Mouse (Mus musculus): ENCODE measurements around the gene Gm49337.

The Gm49337 gene

DNA sequence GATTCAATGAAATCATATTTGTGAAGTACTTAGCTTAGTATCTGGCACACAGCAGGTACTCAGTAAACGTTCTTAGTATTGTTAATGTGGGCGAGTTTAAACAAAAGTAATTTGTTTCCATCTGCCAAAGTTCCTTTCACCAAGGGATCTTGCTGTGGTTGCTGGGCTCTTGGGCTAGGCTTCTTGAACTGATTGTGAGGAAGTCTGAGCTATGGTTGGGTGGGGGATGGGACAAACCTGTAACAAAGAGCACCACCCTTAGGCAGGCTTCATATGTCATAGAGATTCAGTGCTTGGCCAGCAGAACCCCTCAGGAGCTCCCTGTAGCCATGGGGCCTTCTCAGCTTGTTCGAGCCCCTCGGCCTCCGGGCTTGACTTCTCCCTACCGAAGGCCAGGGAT is at the start of gene Gm49337, which contains the start of gene 1700042G07Rik:
Gm49337 (plus strand) TSS at position 313 of the 400 bp plus-strand sequence.
1700042G07Rik (plus strand) TSS at position 301 of the 400 bp plus-strand sequence.
- no peak for DNase-seq

DNA sequence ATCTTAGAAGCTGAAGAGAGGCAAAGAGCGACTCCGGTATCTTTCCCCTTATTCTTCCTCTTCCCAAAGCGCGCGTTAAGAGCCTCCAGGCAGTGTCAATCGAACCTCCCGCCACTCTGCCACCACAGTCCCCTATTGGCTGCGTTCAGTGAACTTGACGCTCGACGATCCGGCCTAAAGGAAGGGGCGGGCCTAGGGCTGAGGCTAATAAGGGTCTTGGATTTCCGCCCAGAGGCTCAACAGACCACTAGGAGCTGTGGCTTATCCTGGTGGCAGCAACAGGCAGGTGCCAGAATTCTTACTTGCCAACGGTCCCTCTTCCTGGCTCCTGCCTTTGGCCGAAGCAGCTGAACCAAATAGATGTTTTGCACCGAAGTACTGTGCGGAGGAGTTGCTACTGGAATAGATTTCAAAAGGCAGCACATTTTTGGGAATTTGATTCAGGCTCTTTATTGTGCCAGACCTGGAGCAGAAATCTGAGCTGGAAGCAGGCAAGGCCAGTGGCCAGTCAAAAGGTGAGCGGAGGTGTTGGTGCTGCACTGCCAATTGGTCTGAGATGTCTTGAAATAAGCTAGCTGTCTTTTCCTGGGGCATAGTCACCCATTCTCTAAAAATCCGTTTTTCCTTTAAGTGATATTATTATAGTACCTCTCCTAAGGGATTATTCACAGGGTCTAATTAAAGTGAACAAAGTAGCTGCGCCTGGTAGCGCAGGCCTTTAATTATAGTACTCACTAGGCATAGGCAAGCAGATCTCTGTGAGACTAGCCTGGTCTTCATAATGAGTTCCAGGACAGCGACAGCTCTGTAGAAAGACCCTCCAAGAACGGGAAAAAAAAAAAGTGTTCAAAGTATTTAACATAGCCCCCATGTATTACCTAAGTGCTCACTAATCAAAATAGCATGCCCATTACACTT is 49.3 kb upstream of the Gm49337 start, which contains the start of the genes Rad54l and Pomgnt1:
Rad54l (minus strand) TSS at position 89 of the 918 bp plus-strand sequence.
Pomgnt1 (plus strand) TSS at position 239 of the 918 bp plus-strand sequence.
- DNase-seq = peak; percentile 78

DNA sequence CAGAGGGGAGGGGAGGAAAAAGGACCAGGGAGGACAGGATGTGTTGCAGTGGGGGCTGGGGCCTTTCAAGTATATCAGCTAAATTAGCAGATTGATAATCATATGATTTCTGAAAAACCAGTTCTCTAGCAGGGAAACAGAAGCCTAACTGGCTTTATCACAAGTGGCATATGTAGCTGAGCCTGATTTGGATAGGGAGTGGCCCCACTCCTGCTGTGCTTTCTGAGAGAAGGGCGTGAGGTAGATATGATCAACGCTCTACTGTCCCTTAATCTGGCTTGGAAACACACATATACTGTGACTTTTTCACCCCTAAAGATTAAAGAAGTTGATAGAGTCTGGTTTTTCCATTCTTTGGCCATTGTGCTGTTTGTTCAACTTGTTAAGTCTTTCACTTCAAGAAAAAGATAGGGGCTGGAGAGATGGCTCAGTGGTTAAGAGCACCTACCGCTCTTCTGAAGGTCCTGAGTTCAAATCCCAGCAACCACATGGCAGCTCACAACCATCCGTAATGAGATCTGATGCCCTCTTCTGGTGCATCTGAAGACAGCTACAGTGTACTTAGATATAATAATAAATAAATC is 47.3 kb upstream of the Gm49337 start:
- no peak for DNase-seq

DNA sequence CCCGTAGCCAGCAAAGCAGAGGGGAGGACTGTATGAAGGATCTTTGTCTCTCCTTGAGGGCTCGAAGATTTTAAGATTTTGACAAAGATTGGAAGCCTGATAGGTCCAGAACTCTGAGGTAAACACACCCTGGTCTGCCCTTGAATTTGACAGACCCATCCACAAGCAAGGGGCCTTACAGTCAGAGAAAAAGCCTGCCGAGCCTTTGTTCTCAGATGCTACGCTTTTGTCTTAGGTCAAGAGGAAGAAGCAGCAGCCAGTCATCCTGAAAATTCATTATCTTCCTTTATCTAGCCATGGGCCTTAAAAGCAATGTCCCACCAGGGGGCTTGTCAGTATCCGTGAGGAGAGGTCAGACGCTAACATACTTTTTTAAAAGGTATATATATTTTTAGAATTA is 45.2 kb upstream of the Gm49337 start:
- no peak for DNase-seq

DNA sequence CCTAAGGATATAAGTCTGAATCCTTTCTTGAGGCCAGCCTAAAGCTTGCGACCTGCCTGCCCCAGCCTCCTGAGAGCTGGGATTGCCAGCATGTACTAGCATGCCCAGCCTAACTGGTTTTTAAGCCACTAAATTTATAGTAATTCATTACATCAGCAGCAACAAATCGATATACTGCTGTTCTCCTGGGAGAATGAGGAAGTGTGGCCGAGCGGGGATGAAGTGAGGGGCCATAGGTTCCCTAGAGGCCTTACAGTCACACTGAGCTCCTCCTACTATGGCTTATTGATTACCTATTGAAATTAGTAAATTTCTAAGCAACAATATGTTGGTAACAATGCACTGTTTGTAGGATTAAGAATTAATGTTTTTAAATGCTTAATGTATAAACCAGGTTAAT is 40.1 kb upstream of the Gm49337 start:
- no peak for DNase-seq

DNA sequence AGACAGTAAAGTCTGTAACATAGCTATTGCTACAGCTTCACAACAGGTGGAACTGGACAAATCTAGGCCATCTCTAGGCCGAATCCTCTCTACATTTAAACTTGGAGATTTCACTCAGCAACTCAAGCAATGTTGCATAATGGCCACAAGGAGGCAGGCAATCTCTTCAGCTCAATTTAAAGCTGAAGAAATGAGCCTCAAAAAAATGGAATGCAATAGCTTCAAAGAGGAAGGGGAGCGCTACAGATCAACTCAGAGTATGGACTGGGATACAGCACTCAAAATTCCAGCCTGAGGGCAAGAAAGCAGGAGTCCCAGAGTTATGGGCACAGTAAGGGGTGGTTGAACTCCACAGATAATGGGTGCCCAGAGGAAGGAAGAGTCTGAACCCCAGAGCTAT is 38.2 kb upstream of the Gm49337 start:
- DNase-seq = no peak

DNA sequence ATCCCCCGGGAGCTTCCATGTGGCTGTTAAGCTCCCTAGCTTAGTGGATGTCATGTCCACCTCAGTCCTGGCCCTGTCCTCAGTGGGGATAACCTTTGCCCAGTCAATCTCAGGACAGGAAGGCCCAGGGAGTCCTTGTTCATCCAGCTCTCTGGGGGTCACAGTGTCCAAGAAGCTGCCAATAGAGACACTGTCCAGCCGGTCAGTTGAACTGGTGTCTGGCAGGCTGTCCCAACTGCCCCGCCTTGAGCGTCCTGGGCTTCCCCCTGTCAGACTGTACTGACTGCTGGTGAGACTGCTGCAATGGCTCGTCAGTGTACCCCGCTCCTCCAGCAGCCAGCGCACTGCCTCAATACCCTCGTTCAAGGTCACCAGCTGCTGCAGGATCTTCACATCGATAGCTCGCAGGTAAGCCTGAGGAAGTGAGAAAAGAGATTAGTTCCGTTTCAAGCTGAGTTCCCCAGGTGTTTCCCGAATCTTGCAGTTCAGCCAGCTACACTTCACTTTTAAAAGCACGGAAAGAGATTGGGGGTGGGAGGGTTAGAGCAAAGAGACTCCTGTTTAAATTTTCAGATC is 35.7 kb upstream of the Gm49337 start:
- DNase-seq = no peak

DNA sequence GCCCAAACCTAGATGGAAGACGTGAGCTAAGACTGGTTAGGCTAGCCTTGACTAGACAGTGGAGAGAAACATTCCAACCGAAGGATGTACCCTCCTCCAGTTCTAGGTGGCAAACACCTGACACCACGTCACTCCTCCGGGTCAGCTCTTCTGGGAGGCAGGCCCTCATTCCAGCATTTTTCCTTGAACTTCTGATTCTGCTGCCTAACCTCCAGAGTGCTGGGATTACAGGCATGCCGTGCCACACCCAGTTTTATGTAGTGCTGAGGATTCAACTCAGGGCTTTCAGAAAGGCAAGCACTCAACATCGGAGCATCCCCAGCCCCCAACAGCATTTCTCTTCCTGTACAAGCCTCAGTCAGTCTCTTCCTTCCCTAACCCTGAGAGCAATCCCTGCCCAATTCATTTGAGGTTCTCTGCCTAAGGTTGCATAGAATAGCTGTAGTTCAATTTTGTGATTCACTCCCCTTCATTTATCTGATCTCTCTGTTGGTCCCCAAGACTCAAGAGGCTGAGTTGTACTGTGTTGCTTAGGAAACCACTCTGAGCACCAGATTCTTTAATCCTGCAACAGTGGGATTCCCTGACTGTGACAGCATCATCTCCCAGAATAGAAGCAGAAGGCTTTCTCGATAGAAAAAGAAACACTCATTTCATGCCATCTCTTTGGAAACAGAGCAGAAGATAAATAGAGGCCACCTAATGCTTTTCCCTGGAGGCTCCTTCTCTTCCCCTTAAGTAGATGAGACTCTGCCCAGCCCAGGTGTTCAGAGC is 32.2 kb upstream of the Gm49337 start:
- no peak for DNase-seq

DNA sequence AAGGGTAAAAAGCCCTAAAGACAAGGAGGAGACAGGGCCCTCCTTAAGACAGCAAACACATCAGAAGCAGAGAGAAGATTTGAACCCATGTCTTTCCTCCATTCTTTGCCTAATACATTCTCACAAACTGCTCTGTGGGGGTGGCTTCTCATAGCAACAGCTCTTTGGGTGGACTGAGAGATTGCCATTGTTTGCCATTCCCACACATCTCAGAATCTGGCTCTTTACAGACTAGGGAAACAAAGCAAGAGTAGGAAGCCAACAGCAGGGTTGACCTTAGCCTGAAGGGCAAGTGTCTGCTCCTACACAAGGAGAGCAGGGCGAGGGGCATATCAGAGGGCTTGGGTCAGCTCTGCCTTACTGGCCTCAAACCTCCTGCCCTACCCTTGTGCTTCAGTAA is 31.4 kb upstream of the Gm49337 start:
- no peak for DNase-seq

DNA sequence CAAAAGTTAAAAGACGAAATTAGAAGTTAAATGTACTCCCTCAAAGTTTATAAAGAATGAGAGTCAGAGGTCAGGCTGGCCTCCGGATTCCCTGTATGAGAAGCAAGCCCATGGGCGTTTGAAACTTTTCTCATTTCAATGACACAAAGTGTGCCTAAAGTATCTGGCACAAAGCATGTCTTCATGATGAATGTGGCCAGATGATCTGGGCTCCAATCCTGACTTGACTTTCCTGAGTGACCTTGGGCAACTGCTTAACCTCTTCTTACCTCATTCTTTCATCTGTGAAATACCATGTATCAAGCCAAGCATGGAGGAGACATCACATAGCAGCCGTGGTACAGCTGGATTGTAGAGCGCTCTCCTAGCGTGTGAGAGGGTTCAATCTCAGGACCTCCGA is 30.9 kb upstream of the Gm49337 start:
- DNase-seq = no peak

DNA sequence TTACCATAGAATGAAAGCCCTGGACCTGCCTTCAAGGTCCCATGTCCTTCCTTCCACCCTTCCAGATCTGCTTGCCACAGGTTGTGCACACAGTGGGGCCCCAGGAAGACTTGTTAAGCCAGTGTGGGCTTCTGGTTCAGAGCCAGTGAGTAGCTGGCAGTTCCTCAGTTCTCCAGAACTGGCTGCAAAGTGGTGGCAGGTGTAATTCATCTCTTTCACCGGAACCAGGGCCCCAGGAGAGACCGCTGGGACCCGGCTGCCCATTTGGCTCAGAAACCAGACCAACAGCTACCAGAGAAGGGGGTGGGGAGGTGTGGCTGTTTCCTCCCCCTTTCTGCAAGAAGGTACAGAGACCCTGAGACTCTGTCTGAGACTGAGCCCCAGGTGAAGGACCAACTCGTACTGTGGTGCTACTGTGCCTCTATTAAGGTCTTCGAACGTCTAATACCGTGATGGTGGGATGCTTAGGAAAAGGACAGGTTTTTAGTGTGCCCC is 29.8 kb upstream of the Gm49337 start:
- DNase-seq = no peak

DNA sequence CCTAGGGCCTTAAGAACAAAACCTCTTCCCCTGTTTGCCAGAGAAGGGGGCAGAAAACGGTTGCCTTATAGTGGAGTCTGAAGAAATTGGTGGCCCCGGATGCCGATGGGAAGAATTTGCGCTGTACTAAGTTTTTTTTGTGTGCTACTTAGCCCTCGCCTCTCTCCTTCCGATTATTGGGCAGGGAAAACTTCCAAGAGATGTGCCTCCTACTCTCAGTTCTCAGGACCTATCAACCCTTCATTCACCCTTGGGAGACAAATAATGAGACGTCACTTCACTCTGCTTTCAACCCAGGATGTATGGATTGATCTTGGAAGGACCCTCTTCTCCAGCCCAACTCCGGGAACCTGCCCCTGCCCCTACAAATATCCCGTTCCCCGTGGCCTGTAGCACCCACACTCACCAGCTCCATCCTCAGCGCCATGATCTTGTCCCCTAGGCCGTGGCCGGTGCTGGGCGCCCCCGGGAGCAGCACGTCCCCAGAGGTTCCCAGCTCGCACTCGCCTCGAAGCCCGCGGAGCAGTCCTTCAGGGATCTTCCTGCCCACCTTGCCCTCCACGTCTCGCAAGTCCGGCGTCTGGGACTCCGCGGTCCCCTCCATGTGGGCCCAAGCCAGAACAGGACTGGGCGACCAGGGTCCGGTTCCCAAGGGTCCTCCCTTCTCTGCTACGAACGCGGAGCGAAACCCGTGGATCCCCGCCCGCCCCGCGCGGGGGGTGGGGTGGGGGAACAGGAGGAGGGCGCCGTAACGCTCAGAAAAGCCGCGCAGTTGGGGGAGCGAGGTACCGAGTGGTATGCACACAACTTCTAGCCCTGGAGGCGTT is 29.1 kb upstream of the Gm49337 start:
- peak; percentile 67 for DNase-seq

DNA sequence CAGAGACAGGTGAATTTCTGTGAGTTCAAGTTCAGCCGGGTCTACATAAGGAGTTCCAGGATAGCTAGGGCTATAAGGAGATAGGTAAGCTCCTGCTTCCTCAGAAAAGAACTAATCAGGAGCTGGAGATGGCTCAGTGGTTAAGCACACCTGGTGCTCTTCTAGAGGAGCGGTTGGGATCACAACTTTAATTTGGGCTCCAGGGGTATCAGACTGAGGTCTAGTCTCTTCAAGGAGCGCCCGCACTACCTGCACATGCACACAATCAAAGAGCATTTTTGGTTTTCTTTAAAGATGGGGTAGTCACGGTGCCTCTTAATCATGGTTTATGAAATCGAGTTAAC is 23.4 kb upstream of the Gm49337 start:
- DNase-seq = no peak

DNA sequence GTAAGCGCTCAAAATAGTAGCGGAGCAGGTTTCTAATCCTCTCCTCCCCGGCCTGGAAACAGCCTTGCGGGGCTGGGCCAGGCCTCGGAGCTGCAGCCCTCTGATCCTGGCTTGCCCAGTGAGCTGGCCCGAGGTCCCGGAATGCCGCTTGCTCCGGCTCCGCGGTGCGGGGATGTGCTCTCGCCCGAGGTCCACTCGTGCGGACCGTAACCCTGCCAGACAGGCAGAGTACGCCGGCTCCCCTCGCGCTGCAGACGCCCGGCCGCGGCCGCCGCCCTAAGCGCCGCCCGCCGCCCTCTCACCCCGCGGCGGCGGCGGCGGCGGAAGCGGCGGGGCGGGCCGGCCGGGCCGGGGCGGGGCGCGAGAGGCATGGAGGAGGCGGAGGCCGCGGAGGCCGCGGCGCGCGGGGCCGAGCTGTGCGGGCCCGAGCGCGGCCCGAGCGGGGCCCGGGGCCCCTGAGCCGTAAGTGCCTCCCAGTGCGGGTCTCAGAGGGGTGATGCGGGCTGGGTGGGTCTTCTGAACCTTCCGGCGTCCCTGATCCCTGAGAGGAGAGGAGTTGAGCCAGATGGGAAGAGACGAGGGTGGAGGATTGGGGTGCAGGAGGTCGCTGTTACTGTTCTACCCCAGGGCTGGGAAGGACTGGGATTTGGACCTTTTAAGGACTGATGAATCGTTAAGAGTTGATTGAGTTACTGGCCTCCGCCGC is 22.9 kb upstream of the Gm49337 start:
- DNase-seq = peak; percentile 75

DNA sequence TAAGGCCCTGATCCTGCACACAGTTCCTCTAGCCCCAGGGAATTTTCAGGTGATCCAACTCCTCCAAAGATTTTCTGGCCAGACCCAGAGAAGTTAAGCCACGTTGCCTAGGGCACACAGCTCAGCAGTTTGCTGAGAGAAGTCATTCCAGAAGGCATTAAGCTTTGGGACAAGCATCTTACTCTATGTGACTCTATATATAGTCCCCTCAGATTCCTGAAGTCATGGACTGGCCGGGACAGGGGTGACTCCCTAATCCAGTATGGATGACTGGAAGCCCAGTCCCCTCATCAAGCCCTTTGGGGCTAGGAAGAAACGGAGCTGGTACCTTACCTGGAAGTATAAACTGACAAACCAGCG is 22.3 kb upstream of the Gm49337 start:
- no peak for DNase-seq

DNA sequence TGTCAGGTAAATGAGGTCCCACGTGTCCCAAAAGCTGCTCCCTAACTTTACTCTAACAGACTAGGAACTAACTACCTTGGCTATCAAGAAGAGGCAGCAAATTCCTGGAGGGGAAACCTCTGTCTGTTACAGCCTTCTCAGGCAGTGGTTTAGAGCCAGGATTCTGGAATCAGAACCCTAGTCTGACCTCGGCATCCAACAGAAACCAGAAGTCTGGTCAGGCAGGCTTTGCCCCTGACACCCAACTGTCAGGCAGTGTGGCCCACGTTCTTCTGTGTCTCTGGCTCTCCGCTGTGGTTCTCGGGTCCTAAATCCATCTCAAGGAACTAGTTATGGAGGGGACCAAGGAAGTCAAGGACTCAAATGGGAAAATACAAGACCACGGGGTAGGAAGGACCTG is 21.9 kb upstream of the Gm49337 start, which contains the start of gene Lurap1:
Lurap1 (minus strand) TSS at position 101 of the 400 bp plus-strand sequence.
- no peak for DNase-seq

DNA sequence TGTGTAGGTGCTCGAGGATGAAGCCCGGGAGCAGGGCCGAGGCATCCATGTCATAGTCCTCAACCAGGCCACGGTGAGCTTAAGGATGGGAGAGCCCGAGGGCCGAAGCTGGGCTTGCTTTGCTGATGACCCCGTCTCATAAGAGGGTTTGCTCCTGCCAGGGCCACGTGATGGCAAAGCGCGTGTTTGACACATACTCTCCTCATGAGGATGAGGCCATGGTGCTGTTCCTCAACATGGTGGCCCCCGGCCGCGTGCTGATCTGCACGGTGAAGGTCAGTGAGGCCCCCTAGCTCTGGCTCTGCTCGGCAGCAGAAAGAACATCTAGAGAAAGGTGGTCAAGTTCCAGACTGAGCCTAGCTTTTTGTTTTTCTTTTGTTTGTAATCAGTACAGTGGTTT is 20.5 kb upstream of the Gm49337 start:
- no peak for DNase-seq

DNA sequence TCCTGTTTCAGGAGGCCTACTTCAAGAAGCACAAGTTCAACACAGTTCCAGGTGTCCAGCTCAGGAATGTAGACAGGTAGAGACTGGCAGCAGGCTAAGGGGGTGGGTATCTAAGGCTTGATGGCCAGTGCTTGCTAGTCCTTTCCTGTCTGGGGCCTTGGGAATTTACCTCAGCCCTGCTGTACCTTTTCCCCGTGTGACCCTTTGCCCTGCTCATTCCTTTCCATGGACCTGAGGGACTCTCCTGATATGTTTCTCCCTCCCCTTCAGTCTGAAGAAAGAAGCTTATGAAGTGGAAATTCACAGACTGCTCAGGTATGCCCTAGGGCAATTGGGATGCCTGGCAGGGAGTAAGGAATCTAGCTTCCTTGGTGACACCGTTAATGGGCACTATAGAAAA is 15.3 kb upstream of the Gm49337 start:
- DNase-seq = no peak

DNA sequence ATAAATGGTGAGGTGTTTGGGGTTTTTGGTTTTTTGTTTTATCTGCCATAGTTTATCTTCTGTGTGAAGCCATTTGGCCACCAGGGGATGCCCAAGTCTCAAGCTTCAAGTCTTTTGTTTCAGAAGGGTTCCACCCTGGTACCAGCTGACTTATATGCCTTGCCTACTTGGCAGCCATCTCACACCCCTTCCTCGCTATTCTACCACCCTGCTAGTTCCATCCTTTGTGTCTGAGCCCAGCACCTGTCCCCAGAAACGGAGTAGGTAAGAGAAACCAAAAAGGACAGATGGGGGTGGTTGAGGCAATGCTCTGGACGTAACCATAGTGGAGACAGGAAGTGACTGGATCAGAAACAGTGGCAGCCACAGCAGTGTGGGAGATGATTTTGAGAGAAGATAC is 13.3 kb upstream of the Gm49337 start:
- DNase-seq = peak; percentile 64

DNA sequence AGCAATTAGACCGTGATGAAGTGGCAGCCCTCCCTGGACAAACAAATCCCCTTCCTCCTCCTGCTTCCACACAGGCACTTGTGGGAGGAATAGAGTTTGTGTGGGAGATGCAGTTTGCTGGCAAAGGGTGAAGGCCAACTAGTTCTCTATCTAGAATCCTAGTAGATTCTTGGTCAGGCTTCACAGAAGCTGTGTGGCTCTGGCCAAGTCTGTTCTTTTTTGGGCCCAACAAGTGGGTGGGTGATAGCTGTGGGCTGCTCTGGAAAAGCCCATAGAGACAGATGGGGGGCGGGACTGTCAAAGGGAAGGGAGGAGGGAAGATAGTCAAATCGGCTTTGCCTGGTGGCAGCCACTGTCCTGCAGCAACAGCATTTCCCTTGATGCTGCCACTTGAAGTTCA is 12.4 kb upstream of the Gm49337 start:
- DNase-seq = no peak

DNA sequence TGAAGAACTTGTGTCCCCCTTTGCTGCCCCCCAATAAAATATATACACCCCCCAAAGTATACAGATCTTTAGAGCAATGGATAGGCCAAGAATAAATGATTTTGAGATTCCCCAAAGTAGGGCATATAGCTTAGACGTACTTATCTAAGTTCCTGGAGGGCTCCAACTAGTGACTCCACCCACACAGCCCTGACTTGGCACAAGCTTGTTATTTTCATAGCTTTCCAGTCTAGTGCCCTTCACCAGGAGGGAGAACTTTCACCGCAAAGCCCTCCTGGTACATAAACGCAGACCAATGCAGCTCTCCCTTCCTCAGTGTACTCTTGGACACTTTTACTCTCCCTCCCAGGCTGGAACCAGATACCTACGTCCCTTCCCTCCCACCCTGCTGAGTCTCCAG is 11.0 kb upstream of the Gm49337 start:
- no peak for DNase-seq
